Comparison of ENCODE assay signal across 12 mouse cellular contexts in genomic region chr16:86015336-86015735, GRCm38 (mm10).
DNase-seq lines count a peak whose midpoint lies in the region; ATAC-seq lines count a peak whose summit lies in the region.
"Had no signal": no experiment of that assay in that cellular context is flagged by ENCODE, and none has a peak within 500 bp of the region (broad histone marks: within the 10 kb centered on the region; RNA-seq: fewer than 3 reads in every experiment).

No protein-coding gene starts in this region.

- no peaks in the 10 kb centered on the region for H3K27me3 ChIP-seq in hindbrain, embryonic 14.5 days (ENCODE audit: control insufficient read depth, insufficient read depth, low read length)
- H3K27me3 ChIP-seq: CH12.LX; heart, embryonic 15.5 days had no signal

- H3K36me3 ChIP-seq in hindbrain, embryonic 14.5 days (replicated peaks; ENCODE audit: control insufficient read depth, insufficient read depth): no peaks in the 10 kb centered on the region
- H3K36me3 ChIP-seq: heart, embryonic 15.5 days had no signal

- H3K4me2 ChIP-seq in hindbrain, embryonic 14.5 days (replicated peaks): no peak overlapping the region
- H3K4me2 ChIP-seq: heart, embryonic 15.5 days; lung, embryonic 14.5 days had no signal

- no peaks in the 10 kb centered on the region for H3K4me1 ChIP-seq in hindbrain, embryonic 14.5 days (replicated peaks; ENCODE audit: control insufficient read depth, insufficient read depth, low read length)
- H3K4me1 ChIP-seq: heart, embryonic 15.5 days had no signal

- no peak overlapping the region for H3K4me3 ChIP-seq in hindbrain, embryonic 14.5 days (replicated peaks; ENCODE audit: low read length)
- H3K4me3 ChIP-seq: heart, embryonic 15.5 days had no signal

- ATAC-seq in hindbrain, embryonic 14.5 days (ENCODE audit: low FRiP score): no peak

- no peak overlapping the region for H3K27ac ChIP-seq in hindbrain, embryonic 14.5 days
- H3K27ac ChIP-seq: heart, embryonic 15.5 days; kidney, postnatal 0 days had no signal

- no peak overlapping the region for H3K9ac ChIP-seq in hindbrain, embryonic 14.5 days
- H3K9ac ChIP-seq: heart, embryonic 15.5 days; lung, embryonic 14.5 days had no signal

- intact Hi-C loops in gastrocnemius, postnatal 14 days (cut with DNase I; ENCODE audit: low total_unique reads): no loop called here
- intact Hi-C loops in left cerebral cortex, postnatal 4 days (cut with DNase I): no loop called here

- peak; percentile 22 for DNase-seq in heart, adult 8-10 months (ENCODE audit: low spot score)
- DNase-seq in heart, postnatal 4 days: no peak
- peak; percentile 32 for DNase-seq in adrenal gland, postnatal 10 days
- DNase-seq in gastrocnemius, postnatal 14 days: peak; percentile 15
- DNase-seq in left cerebral cortex, postnatal 4 days: peak; percentile 4
- no peak for DNase-seq in hindbrain, embryonic 14.5 days (ENCODE audit: low spot score)
- DNase-seq in spleen, adult 18-20 months: no peak
- DNase-seq: cerebellum, adult 9-10 months; lung, embryonic 14.5 days had no signal

- H3K9me3 ChIP-seq in hindbrain, embryonic 14.5 days (ENCODE audit: control insufficient read depth, low read length): no peaks in the 10 kb centered on the region
- H3K9me3 ChIP-seq: heart, embryonic 15.5 days had no signal

- WGBS in hindbrain, embryonic 14.5 days: 89% methylated on average over 1 of the region's 1 CpGs

Comparison
In these comparisons a context has a peak if more than half of its experiments do, and no peak if none do; other contexts are left out.
1. DNase-seq: peak in heart, adult 8-10 months (single experiment), adrenal gland, postnatal 10 days (single experiment), gastrocnemius, postnatal 14 days (single experiment) and left cerebral cortex, postnatal 4 days (single experiment); none in heart, postnatal 4 days (single experiment), hindbrain, embryonic 14.5 days (single experiment) and spleen, adult 18-20 months (0 of 2).